Mouse (Mus musculus): ENCODE data around the gene Zfp184. TPM values are rescaled to one million over a fixed set of nuclear protein-coding genes. Genes with fewer than 3 reads are reported as not detected.
A peak's percentile ranks its signal among the peaks of the same experiment; 100 is the strongest.

Gene Zfp184
- polyA plus RNA-seq, 1 experiment from 2014 or later: 1.6 TPM

DNA sequence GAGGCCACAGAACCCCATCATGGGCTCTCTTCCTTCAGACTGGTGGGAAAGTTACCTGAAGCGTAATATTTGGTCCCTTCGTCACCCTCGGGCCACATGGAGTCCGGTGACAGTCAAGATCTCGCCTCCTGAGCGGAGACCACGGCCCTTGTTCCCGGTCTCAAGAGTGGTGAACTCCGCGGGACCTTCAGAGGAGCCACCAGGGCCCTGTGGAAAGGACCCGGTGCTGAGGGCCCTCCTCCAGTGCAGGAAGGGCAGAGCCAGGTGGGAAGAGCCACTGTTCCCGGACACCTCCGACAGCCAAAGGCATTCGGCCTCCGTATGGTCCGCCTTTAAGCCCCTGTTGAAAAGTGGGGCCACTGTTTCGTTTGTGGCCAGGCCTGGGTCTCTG is 36.9 kb downstream of the Zfp184 start:
- 0 out of 2 replicates have a peak, but pooled peaks cover 2% of the 10 kb centered on the region for H3K27me3 ChIP-seq (ENCODE audit: control insufficient read depth, insufficient read depth, low read length)
- WGBS: 17% methylated on average over 17 of the region's 17 CpGs
- no peak for ATAC-seq (ENCODE audit: low FRiP score, low TSS enrichment)

DNA sequence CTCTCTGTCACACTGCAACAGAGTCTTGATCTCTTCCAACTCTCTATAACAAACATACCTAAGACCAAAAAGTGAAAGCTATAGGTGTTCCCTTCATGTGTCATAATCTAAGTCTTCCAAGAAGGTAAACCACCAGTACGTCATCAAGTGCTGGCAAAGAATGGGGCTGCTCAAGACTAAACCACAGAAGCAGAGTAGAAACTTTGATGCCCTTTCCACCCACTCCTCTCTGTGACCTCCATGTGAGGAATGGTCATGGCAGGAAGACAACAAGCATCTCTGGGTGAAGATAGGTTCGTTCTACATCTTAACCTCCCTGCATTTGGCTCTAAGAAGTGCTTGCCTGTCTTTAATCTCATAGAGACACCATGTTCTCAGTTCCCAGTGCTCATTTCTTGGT is 39.6 kb downstream of the Zfp184 start:
- Histone ChIP-seq H3K4me2 (replicated peaks; ENCODE audit: low read depth) (no peak overlapping the region), H3K9ac (ENCODE audit: low read length) (no peak overlapping the region), H3K4me3 (ENCODE audit: low read depth, low read length) (no peak overlapping the region), H3K36me3 (ENCODE audit: control insufficient read depth, insufficient read depth, low read length) (no peaks in the 10 kb centered on the region), H3K27ac (replicated peaks) (no peak overlapping the region), H3K9me3 (ENCODE audit: control insufficient read depth, low read length) (no peaks in the 10 kb centered on the region), H3K4me1 (replicated peaks; ENCODE audit: control insufficient read depth, insufficient read depth) (0 out of 2 replicates have a peak, but pooled peaks cover 4% of the 10 kb centered on the region), H3K27me3 (ENCODE audit: control insufficient read depth, insufficient read depth, low read length) (0 out of 2 replicates have a peak, but pooled peaks cover 2% of the 10 kb centered on the region)
- no peak for ATAC-seq (ENCODE audit: low FRiP score, low TSS enrichment)
- no peak for TF ChIP-seq EP300 (optimal IDR thresholded peaks at IDR 0.05)
- no peak for TF ChIP-seq CTCF (IDR thresholded peaks at IDR 0.05; ENCODE audit: low read depth)
- 86% methylated on average over 2 of the region's 2 CpGs for WGBS
- no peak for DNase-seq (ENCODE audit: low spot score)

More for the DNA sequence above, 36.9 kb downstream of the Zfp184 start:
- H3K4me2 ChIP-seq (replicated peaks; ENCODE audit: low read depth): peak overlapping the region; percentile 90
- no peak for DNase-seq (ENCODE audit: low spot score)
- 0 out of 2 replicates have a peak, but pooled peaks cover 4% of the 10 kb centered on the region for H3K4me1 ChIP-seq (replicated peaks; ENCODE audit: control insufficient read depth, insufficient read depth)
- TF ChIP-seq CTCF (IDR thresholded peaks at IDR 0.05; ENCODE audit: low read depth) (no peak), EP300 (optimal IDR thresholded peaks at IDR 0.05) (no peak)
- H3K27ac ChIP-seq (replicated peaks): no peak overlapping the region
- H3K9me3 ChIP-seq (ENCODE audit: control insufficient read depth, low read length): no peaks in the 10 kb centered on the region
- peak overlapping the region; percentile 53 for H3K4me3 ChIP-seq (ENCODE audit: low read depth, low read length)
- no peaks in the 10 kb centered on the region for H3K36me3 ChIP-seq (ENCODE audit: control insufficient read depth, insufficient read depth, low read length)
- H3K9ac ChIP-seq (ENCODE audit: low read length): peak overlapping the region; percentile 65

GRCm38 (mm10) chr13:21992550-21992949 is 47.7 kb downstream of the Zfp184 start:
- Histone ChIP-seq H3K4me1 (replicated peaks; ENCODE audit: control insufficient read depth, insufficient read depth) (no peaks in the 10 kb centered on the region), H3K27me3 (ENCODE audit: control insufficient read depth, insufficient read depth, low read length) (peaks cover 15% of the 10 kb centered on the region; the same call in 1 of the 2 replicates), H3K4me2 (replicated peaks; ENCODE audit: low read depth) (no peak overlapping the region), H3K4me3 (ENCODE audit: low read depth, low read length) (no peak overlapping the region), H3K9ac (ENCODE audit: low read length) (no peak overlapping the region), H3K9me3 (ENCODE audit: control insufficient read depth, low read length) (0 out of 2 replicates have a peak, but pooled peaks cover 3% of the 10 kb centered on the region), H3K36me3 (ENCODE audit: control insufficient read depth, insufficient read depth, low read length) (no peaks in the 10 kb centered on the region), H3K27ac (replicated peaks) (no peak overlapping the region)
- TF ChIP-seq EP300 (optimal IDR thresholded peaks at IDR 0.05) (no peak), CTCF (IDR thresholded peaks at IDR 0.05; ENCODE audit: low read depth) (no peak)
- 82% methylated on average over 5 of the region's 5 CpGs for WGBS
- ATAC-seq (ENCODE audit: low FRiP score, low TSS enrichment) (no peak), DNase-seq (ENCODE audit: low spot score) (no peak)

DNA sequence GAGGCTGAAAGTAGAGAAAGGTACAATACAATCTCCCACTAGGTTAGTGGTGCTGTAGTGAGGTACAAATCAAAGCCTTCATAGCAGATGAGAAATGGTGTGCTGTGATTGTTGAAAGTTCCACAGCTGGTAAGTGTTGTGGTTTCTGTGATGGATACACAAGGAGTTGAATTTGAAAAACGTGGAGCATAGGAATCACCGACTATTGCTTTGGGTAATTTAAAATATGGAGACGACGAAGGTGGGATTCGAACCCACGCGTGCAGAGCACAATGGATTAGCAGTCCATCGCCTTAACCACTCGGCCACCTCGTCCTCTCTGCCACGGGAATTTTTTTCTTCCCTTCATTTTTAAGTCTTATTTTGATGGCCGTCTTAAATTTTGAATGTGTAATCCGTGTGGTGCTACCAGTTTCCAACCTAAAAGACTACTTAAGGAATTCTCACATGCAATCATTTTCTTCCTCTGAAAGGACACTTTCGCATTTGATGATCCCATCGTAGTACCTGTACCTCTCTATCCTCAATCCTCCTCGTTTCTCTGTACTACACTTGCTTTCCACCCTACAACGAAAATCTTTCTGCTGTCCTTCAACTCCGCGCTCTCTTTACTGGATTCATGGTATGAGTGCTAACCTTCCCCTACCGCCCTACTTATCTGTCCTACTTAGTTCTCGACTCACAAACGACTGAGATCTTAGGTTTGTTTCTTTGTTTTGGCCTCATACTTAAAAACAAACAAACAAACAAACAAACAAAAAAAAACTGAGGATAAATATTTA is 49.3 kb downstream of the Zfp184 start:
- peaks cover 17% of the 10 kb centered on the region; the same call in 1 of the 2 replicates for H3K27me3 ChIP-seq (ENCODE audit: control insufficient read depth, insufficient read depth, low read length)
- ATAC-seq (ENCODE audit: low FRiP score, low TSS enrichment) (no peak), DNase-seq (ENCODE audit: low spot score) (no peak)
- 0 out of 2 replicates have a peak, but pooled peaks cover 3% of the 10 kb centered on the region for H3K9me3 ChIP-seq (ENCODE audit: control insufficient read depth, low read length)
- H3K9ac ChIP-seq (ENCODE audit: low read length): no peak overlapping the region
- no peak overlapping the region for H3K4me3 ChIP-seq (ENCODE audit: low read depth, low read length)
- WGBS: 9% methylated on average over 22 of the region's 22 CpGs
- no peaks in the 10 kb centered on the region for H3K36me3 ChIP-seq (ENCODE audit: control insufficient read depth, insufficient read depth, low read length)
- H3K4me1 ChIP-seq (replicated peaks; ENCODE audit: control insufficient read depth, insufficient read depth): no peaks in the 10 kb centered on the region
- TF ChIP-seq EP300 (optimal IDR thresholded peaks at IDR 0.05): no peak
- no peak for TF ChIP-seq CTCF (IDR thresholded peaks at IDR 0.05; ENCODE audit: low read depth)
- no peak overlapping the region for H3K27ac ChIP-seq (replicated peaks)
- H3K4me2 ChIP-seq (replicated peaks; ENCODE audit: low read depth): no peak overlapping the region

- Histone ChIP-seq H3K27ac (replicated peaks) (no peak overlapping the region), H3K4me3 (ENCODE audit: low read depth, low read length) (peak overlapping the region; percentile 25), H3K4me2 (replicated peaks; ENCODE audit: low read depth) (peak overlapping the region; percentile 47), H3K4me1 (replicated peaks; ENCODE audit: control insufficient read depth, insufficient read depth) (no peaks in the 10 kb centered on the region), H3K36me3 (ENCODE audit: control insufficient read depth, insufficient read depth, low read length) (no peaks in the 10 kb centered on the region), H3K9ac (ENCODE audit: low read length) (no peak overlapping the region), H3K9me3 (ENCODE audit: control insufficient read depth, low read length) (0 out of 2 replicates have a peak, but pooled peaks cover 3% of the 10 kb centered on the region), H3K27me3 (ENCODE audit: control insufficient read depth, insufficient read depth, low read length) (peaks cover 17% of the 10 kb centered on the region; the same call in 1 of the 2 replicates)
- WGBS: 9% methylated on average over 8 of the region's 8 CpGs
- no peak for ATAC-seq (ENCODE audit: low FRiP score, low TSS enrichment)
- no peak for DNase-seq (ENCODE audit: low spot score)
- no peak for TF ChIP-seq EP300 (optimal IDR thresholded peaks at IDR 0.05)
- TF ChIP-seq CTCF (IDR thresholded peaks at IDR 0.05; ENCODE audit: low read depth): no peak
These were observed 50.0 kb downstream of the Zfp184 start for GRCm38 (mm10) chr13:21994896-21995295.

All from stomach, postnatal 0 days (tissue).